In genomic region chr5:147716276-147716675, GRCm38 (mm10) we compare ENCODE assay signal across 14 mouse cellular contexts. TPM values are rescaled to one million over a fixed set of nuclear protein-coding genes. Genes with fewer than 3 reads are reported as not detected.
A peak's percentile ranks its signal among the peaks of the same experiment; 100 is the strongest.
DNase-seq lines count a peak whose midpoint lies in the region; ATAC-seq and TF ChIP-seq lines count a peak whose summit lies in the region.
"Had no signal": no experiment of that assay in that cellular context is flagged by ENCODE, and none has a peak within 500 bp of the region (broad histone marks: within the 10 kb centered on the region; RNA-seq: fewer than 3 reads in every experiment).

No protein-coding gene starts in this region.

- no peak for TF ChIP-seq EP300 in heart, postnatal 0 days (IDR thresholded peaks at IDR 0.05; ENCODE audit: low read depth)
- TF ChIP-seq EP300 in lung, postnatal 0 days (IDR thresholded peaks at IDR 0.05), result no peak

- WGBS in heart, postnatal 0 days, result 63% methylated on average over 9 of the region's 9 CpGs
- 50% methylated on average over 7 of the region's 9 CpGs for WGBS in lung, postnatal 0 days
- 53% methylated on average over 9 of the region's 9 CpGs for WGBS in forebrain, embryonic 16.5 days
- 87% methylated on average over 9 of the region's 9 CpGs for WGBS in embryonic facial prominence, embryonic 10.5 days

- peak; percentile 51 for ATAC-seq in heart, postnatal 0 days (ENCODE audit: insufficient read depth, low read depth)
- ATAC-seq in lung, postnatal 0 days, result peak; percentile 46
- ATAC-seq in forebrain, embryonic 16.5 days, result peak; percentile 61; the same call in 1 of the 2 replicates
- ATAC-seq: inflammation-experienced regulatory T-cells, adult 6 months; liver, postnatal 0 days; Patski had no signal

- peaks cover 6% of the 10 kb centered on the region; the same call in 1 of the 2 replicates for H3K4me1 ChIP-seq in heart, postnatal 0 days (ENCODE audit: control insufficient read depth, insufficient read depth)
- no peaks in the 10 kb centered on the region for H3K4me1 ChIP-seq in lung, postnatal 0 days (ENCODE audit: insufficient read depth, low read depth, low read length)
- H3K4me1 ChIP-seq in forebrain, embryonic 16.5 days (replicated peaks; ENCODE audit: control insufficient read depth, insufficient read depth, low read length), result no peaks in the 10 kb centered on the region
- no peaks in the 10 kb centered on the region; the same call in 1 of the 2 replicates for H3K4me1 ChIP-seq in embryonic facial prominence, embryonic 10.5 days

- no peak overlapping the region for H3K9ac ChIP-seq in heart, postnatal 0 days (replicated peaks; ENCODE audit: low read depth, low read length)
- H3K9ac ChIP-seq in lung, postnatal 0 days (replicated peaks; ENCODE audit: low read depth), result no peak overlapping the region
- no peak overlapping the region for H3K9ac ChIP-seq in forebrain, embryonic 16.5 days (replicated peaks; ENCODE audit: low read depth, low read length)
- H3K9ac ChIP-seq: kidney, embryonic 15.5 days; liver, postnatal 0 days had no signal

- no peak overlapping the region for H3K4me2 ChIP-seq in heart, postnatal 0 days (ENCODE audit: low read depth, low read length)
- H3K4me2 ChIP-seq in lung, postnatal 0 days (replicated peaks; ENCODE audit: low read depth, low read length), result no peak overlapping the region
- H3K4me2 ChIP-seq in forebrain, embryonic 16.5 days (ENCODE audit: low read length), result no peak overlapping the region
- H3K4me2 ChIP-seq: kidney, embryonic 15.5 days had no signal

- no peaks in the 10 kb centered on the region for H3K36me3 ChIP-seq in heart, postnatal 0 days (replicated peaks; ENCODE audit: control insufficient read depth, insufficient read depth, low read length)
- no peaks in the 10 kb centered on the region for H3K36me3 ChIP-seq in lung, postnatal 0 days (ENCODE audit: insufficient read depth, low read length)
- H3K36me3 ChIP-seq in forebrain, embryonic 16.5 days (ENCODE audit: control insufficient read depth, insufficient read depth), result no peaks in the 10 kb centered on the region
- no peaks in the 10 kb centered on the region for H3K36me3 ChIP-seq in embryonic facial prominence, embryonic 10.5 days (replicated peaks)
- H3K36me3 ChIP-seq: kidney, embryonic 15.5 days had no signal

- no peak overlapping the region for H3K4me3 ChIP-seq in heart, postnatal 0 days (ENCODE audit: low read depth, low read length)
- no peak overlapping the region for H3K4me3 ChIP-seq in lung, postnatal 0 days (ENCODE audit: low read depth, low read length)
- no peak overlapping the region for H3K4me3 ChIP-seq in forebrain, embryonic 16.5 days (replicated peaks; ENCODE audit: low read length)
- H3K4me3 ChIP-seq in embryonic facial prominence, embryonic 10.5 days, result no peak overlapping the region
- H3K4me3 ChIP-seq: kidney, embryonic 15.5 days had no signal

- DNase-seq in cerebellum, postnatal 14 days, result peak; percentile 30 to 38
- DNase-seq in cerebellum, adult 9-10 months, result no peak
- DNase-seq in heart, postnatal 0 days (ENCODE audit: low spot score), result no peak
- DNase-seq in heart, postnatal 25 days (ENCODE audit: low spot score), result no peak
- no peak for DNase-seq in lung, postnatal 0 days (ENCODE audit: low spot score)
- no peak for DNase-seq in lung, postnatal 10 days
- DNase-seq in embryonic facial prominence, embryonic 10.5 days (ENCODE audit: low spot score), result no peak
- DNase-seq: cerebellum, adult 8-10 months; liver, postnatal 0 days; thymus, postnatal 25 days had no signal

- no peaks in the 10 kb centered on the region for H3K9me3 ChIP-seq in heart, postnatal 0 days (replicated peaks; ENCODE audit: control insufficient read depth, low read length)
- no peaks in the 10 kb centered on the region for H3K9me3 ChIP-seq in lung, postnatal 0 days (ENCODE audit: low read length)
- H3K9me3 ChIP-seq in forebrain, embryonic 16.5 days (ENCODE audit: control insufficient read depth, low read length), result no peaks in the 10 kb centered on the region
- no peaks in the 10 kb centered on the region for H3K9me3 ChIP-seq in embryonic facial prominence, embryonic 10.5 days
- H3K9me3 ChIP-seq: kidney, embryonic 15.5 days had no signal

- intact Hi-C loops in heart, postnatal 25 days (cut with DNase I), result loop anchor here (5.0 kb wide), 1 partner anchor 59 kb away; no protein-coding TSS in a partner anchor

- 0 out of 2 replicates have a peak, but pooled peaks cover 10% of the 10 kb centered on the region for H3K27me3 ChIP-seq in heart, postnatal 0 days (ENCODE audit: control insufficient read depth, insufficient read depth, low read length)
- 0 out of 2 replicates have a peak, but pooled peaks cover 1% of the 10 kb centered on the region for H3K27me3 ChIP-seq in lung, postnatal 0 days (replicated peaks; ENCODE audit: insufficient read depth, low read length)
- peaks cover 14% of the 10 kb centered on the region for H3K27me3 ChIP-seq in forebrain, embryonic 16.5 days (replicated peaks; ENCODE audit: control insufficient read depth, insufficient read depth, low read length)
- H3K27me3 ChIP-seq in embryonic facial prominence, embryonic 10.5 days (replicated peaks; ENCODE audit: low read depth, poor library complexity, severe bottlenecking), result peaks cover 62% of the 10 kb centered on the region
- H3K27me3 ChIP-seq: Patski had no signal

- no peak for TF ChIP-seq CTCF in heart, postnatal 0 days (IDR thresholded peaks at IDR 0.05; ENCODE audit: low read depth)
- no peak for TF ChIP-seq CTCF in lung, postnatal 0 days (IDR thresholded peaks at IDR 0.05)

- H3K27ac ChIP-seq in heart, postnatal 0 days (ENCODE audit: low read depth), result no peak overlapping the region
- H3K27ac ChIP-seq in lung, postnatal 0 days (ENCODE audit: low read length), result no peak overlapping the region
- H3K27ac ChIP-seq in forebrain, embryonic 16.5 days (ENCODE audit: low read length), result no peak overlapping the region
- H3K27ac ChIP-seq in embryonic facial prominence, embryonic 10.5 days (replicated peaks), result no peak overlapping the region
- H3K27ac ChIP-seq: kidney, embryonic 15.5 days had no signal

RNA-seq across cellular contexts. Expression of gene Flt1, which starts 9.5 kb away (rescaled TPM):
- total RNA-seq in heart, postnatal 0 days (2014; rRNA removed; ENCODE audit: low replicate concordance), result 32.0 and 39.1 TPM in 2 replicates
- 11.8 and 12.3 TPM in 2 replicates for polyA plus RNA-seq in heart, postnatal 0 days (2015; fragmentation: Nextera tagmentation; extraction: Ambion mirVana)
- 10 to 100 TPM; 61.7 to 76.9 TPM for total RNA-seq in heart, postnatal 25 days (2021)
- 18.1 and 19.5 TPM in 2 replicates for polyA plus RNA-seq in lung, postnatal 0 days (2015; fragmentation: Nextera tagmentation; extraction: Ambion mirVana)
- 13.0 and 13.2 TPM in 2 replicates for polyA plus RNA-seq in forebrain, embryonic 16.5 days (2015; fragmentation: Nextera tagmentation; extraction: Ambion mirVana)
- 9.5 and 11.0 TPM in 2 replicates for polyA plus RNA-seq in embryonic facial prominence, embryonic 10.5 days (2016; fragmentation: Nextera tagmentation; extraction: Ambion mirVana)
- polyA plus RNA-seq: inflammation-experienced regulatory T-cells, adult 6 months had no signal

Comparison
In these comparisons a context has a peak if more than half of its experiments do, and no peak if none do; other contexts are left out.
1. DNase-seq: peak in cerebellum, postnatal 14 days (2 of 2); none in cerebellum, adult 9-10 months (single experiment), heart, postnatal 0 days (single experiment), heart, postnatal 25 days (single experiment), lung, postnatal 0 days (single experiment), lung, postnatal 10 days (single experiment) and embryonic facial prominence, embryonic 10.5 days (single experiment).
2. Peak in every context shown above with its lines, with median percentiles within 50 percentile points of each other: ATAC-seq.